Mouse (Mus musculus) small intestine, adult 2 months (tissue): ENCODE measurements around the gene Camk2d.

Experiments
- CTCF ChIP-seq: fragments of 200-500 bp; IDR thresholded peaks from 2 replicates; pipeline ENCODE4 v1.5.1; 2012; ENCODE audit warnings: low read depth, mild to moderate bottlenecking, control low read depth, inconsistent platforms, low read length, moderate library complexity, mixed read lengths; ENCODE audit not compliant: insufficient replicate concordance, insufficient read length; ENCODE audit errors: extremely low read depth
- POLR2A ChIP-seq: fragments of 200-500 bp; IDR thresholded peaks from 2 replicates; pipeline ENCODE4 v1.6.1; 2012; ENCODE audit warnings: low read depth, mild to moderate bottlenecking, control low read depth, inconsistent platforms, low read length, moderate library complexity

DNA sequence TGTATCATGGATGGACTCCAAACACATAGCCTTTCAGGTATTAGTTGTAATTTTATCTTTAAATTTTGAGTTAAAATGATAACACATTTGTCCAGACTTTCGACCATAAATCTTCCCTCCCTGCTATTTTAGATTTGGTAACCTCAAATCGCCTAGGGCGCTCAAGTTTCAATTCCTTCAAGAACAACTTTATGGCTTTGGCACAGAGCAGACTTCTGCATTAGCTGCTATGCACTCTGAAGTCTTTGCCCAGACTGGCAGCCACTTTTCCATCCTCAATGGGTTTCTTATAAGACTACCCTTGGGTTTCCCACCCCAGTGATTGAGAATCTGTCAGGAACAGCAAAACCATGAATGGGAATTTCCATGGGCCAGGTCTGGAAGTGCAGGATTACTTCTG is 8.6 kb upstream of the Camk2d start:
- no peak for TF ChIP-seq CTCF
- no peak for TF ChIP-seq POLR2A
